Mouse (Mus musculus): ENCODE data around the gene Olfr945.

The Olfr945 gene

DNA sequence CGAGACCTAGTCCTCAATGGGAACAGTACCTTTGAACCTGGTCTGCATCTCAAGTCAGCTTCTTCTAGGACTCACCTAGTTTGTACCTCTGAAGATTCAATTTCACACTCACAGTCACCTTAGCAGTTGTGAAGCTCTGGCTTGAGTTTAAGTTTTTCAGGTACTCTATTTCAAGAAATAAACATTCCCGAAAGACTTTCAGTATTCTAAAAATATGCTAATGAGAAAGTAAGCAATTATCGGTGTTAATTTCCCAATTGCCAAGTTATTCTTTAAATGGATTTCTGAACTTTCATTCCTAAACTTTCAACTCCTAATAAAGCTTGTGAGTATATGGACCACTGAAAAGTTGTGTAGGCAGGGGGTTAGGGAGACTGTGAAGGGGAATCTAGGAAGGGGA, at the start of gene Olfr945:
TSS of gene Olfr945 (minus strand) at position 101 of the 400 bp plus-strand sequence.
- DNase-seq (ENCODE audit: low spot score in 2 of 2), result no peak

DNA sequence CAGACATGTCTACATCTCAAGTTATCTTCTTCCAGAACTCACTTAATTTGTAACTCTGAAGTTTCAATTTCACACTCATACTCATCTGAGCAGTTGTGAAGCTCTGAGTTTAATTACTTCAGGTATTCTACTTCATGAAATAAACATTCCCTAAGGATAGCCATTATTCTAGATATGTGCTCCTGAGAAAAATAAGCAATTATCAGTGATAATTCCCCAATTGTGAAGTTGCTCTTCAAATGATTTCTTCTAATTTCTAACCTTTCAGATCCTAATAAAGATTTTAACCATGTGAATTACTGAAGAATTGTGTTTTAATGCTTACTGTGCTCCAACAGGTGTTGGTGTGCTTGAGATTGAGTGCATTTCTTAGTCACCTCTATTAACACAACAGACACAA, 49.3 kb upstream of the Olfr945 start, which contains the start of gene Olfr948:
TSS of gene Olfr948 (minus strand) at position 101 of the 400 bp plus-strand sequence.
- DNase-seq (ENCODE audit: low spot score in 2 of 2), result no peak

DNA sequence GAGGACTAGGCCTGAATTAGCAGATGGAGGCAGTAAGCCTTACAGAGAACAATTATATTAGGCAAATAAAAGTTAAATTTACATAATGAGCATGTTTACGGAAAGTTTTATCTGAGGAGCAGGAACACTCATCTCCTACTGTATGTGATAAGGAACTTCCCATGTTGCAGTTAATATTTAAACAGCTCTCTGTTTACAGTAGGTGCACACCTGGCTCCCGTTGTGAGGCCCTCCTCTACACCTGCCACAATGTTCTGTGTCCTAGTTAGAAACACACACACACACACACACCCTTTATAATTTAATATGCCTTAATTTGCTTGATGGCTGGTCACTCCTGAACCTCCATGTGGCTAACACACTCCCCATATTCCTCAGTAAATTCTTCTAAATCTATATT, 10.5 kb upstream of the Olfr945 start:
- no peak for DNase-seq (ENCODE audit: low spot score in 2 of 2)

DNA sequence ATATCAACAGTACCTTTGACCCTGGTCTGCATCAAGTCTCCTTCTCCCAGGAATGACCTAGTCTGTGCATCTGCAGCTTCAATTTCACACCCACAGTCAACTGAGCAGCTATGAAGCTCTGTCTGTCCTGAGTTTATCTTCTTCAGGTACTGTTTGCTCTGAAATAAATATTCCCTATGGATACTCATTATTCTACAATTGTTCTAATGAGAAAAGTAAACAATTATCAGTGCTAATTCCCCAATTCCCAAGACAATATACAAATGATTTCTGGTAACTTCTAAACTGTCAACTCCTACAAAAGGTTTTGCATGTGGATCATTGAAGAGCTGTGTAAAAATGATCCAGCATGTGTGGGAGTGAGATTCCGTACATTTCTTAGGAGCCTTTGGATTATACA, 26.7 kb downstream of the Olfr945 start, which contains the start of gene Olfr1537:
TSS of gene Olfr1537 (minus strand) at position 101 of the 400 bp plus-strand sequence.
- DNase-seq (ENCODE audit: low spot score in 2 of 2), result no peak
